Mouse (Mus musculus) cerebellum, adult 18-20 months (tissue): ENCODE results near the gene Blvra.
"Not testable (repeated sequence)": the region's sequence is repeated elsewhere in the genome, so short reads cannot be mapped to it uniquely, and the experiment has no call there.

Source experiments
- DNase-seq, 2 experiments: peaks; one replicate each; pipeline ENCODE4 v3.0.0; 2021

Gene Blvra

DNA sequence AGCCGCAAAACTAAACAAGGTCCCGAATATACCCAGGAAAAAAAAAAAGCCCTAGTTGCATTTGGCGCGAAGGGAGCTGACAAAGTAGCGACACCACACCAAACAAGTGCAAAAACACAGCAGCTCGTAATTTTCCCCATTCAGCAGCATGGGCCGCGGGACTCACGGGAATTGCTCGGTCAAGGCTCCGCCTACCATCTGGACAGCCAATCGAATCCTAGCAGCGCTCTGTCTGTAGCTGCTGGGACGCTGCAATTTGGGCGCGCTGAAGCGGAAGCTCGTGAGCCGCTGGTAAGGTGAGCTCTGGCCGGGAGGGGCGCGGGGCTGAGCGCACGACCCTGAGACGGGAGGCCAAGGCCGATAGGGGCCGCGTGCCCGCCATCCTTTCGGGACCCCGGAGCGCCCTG, at the start of gene Blvra:
Blvra (plus strand) TSS at position 231 of the 407 bp plus-strand sequence.
- peak; percentile 89 to 95 for DNase-seq

DNA sequence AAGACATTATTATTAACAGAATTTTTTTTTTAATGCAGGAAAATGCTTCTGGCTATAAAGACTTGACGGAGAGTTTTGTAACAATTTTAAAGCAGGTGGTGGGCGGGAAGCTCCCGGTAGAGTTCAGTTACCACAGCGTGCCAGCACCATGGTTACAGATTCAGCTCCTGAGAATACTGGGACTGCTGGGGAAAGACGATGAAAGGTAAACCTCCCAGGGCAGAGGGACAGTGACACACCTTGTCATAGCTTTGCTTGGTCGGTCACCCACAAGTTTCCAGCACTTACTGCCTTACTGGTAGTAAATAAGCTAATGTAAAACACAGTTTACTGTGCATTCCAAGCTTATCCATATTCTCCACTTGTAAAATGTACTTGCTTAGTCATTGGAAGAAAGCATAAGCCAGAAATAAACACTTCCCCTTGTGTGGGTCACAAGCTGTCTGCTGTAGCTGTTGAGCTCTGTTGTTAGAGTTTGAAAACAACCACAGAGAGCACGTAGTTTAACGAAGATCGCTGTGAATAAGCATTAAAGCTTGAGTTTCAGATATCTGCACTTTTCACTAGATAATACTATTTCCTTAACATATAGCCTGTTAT, 35.4 kb upstream of the Blvra start:
- no peak for DNase-seq

DNA sequence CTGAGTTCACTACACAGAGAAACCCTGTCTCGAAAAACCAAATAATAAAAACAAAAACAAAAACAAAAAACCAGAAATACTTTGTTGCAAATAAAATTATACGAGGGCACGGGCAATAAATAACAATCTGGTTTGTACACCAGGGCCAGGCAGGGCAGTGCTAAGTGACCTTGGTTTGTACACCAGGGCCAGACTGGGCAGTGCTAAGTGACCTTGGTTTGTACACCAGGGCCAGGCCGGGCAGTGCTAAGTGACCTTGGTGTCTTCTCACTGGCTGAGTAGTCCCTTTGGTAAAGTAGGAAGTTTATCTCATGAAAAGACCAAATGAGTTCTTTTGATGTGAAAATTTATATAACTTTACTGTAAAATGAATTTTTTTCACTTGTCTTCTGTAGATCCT, 33.2 kb upstream of the Blvra start:
- no peak for DNase-seq

DNA sequence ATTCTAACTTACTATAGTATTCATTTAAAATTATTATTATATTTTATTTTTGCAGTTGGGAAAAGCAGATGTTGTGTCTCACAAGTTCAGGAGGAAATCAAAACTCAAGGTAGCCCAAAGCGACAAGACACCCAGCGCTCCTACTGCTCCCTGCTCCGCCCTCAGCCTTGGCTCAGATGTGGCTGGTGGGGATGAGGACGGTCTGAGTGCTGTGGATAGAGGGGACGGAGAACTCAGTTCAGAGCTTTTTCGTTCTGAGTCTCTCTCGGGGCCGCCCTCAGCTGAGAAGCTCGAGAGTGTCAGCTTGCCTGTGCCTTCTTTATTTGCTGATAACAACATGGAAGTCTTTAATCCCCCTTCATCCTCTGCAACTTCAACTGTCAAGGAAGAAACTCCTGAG, 9.0 kb upstream of the Blvra start:
- no peak for DNase-seq

DNA sequence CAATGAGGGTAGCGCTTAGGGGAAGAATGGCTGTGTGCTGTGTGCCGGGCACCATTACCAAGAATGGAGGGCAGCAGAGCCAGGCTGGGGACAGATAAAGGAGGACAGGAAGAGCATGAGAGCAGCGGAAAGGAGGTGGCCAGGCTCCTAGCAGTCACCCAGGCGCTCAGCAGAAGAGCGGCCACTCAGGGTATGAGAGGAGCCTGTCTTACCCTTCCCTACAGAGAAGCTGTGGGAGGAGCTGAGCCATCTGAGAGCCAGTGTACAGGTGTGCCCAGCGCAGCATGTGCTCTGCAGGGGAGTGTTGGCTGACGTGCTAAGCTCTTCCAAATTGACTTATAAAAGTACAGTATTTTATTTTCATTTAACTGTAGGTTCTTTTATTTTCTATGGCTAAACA, 1.7 kb upstream of the Blvra start:
- DNase-seq = no peak

DNA sequence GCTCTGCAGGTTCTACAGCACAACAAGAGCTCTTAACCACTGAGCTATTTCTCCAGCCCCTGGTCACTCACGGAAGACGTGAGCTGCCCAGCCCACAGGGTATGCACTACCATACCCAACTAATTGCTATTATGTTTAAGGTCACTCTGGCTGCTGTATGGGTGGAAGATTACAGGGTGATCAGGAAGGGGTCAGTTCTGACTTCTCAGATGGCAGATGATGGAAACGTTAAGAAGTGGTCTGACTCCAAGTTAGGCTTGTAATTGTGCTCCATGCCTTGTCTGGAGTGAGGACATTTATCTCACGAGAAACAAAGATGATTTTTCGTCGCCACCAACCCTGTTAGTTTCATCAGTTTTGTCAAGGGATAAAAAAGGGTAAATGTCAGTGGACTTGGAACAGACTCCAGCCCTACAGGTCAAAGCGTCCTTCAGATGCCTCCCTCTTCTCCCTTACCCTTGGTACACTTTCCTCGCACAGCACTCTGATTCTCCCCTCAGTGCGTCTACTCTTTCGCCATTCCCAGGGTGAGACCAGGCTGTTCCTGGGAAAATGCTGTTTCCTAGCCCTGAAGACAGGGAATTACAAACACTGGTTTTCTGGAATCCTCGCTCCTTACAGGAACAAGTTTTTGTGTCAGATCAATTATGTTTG, 557 bp upstream of the Blvra start:
- DNase-seq = peak; percentile 7 to 9

DNA sequence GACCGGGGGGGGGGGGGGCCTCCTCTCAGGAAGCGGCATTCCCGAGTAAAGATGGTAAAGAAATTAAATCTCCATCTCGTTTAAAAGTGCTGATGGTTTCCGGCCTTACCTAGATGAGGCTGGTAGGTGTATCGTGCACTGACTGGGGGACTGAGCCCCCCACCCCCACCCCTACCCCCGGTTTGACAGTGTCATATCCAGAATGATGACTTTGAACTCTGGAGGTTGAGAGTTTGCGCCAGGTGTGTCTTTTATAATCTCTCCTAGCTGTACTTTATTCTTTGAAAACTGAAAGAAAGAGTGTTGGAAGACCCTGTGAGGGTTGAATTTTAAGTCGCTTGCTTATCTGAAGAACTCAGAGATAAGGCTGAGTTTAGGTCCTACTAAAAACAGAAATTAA, 414 bp downstream of the Blvra start:
- DNase-seq = no peak

DNA sequence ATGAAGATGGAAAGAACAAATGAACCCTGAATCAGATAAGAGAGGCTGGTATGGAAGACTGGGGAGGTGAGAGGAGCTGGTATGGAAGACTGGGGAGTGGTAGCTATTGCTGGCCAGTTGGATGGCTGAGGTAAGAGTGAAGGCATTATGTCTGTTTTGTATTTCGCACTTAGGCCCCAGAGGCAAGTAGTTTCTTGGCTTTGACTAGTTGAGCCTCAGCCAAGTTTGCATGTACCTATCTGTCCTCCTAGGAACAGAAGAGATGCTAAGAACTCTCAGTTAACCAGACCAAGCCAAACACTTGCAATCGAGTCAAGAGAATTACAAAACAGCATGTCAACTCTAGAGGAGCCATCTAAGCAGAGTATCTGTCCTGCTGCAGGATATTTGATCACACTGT, 3.7 kb downstream of the Blvra start:
- no peak for DNase-seq

DNA sequence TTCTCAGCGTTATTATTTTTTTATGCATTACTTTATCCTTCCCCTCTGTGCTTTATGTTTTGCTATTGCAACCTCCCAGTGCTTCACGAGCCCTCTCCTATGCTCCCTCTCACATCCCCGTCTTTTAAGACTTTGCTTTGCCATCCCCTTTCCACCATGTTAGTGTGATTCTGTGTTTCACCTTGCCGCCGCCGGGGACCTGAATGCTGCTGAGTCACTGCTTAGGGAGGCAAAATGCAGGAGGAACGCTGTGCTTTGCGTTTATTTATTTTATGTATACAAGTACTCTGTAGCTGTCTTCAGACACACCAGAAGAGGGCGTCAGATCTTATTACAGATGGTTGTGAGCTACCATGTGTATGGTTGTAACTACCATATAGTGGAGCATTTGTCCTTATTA, 7.1 kb downstream of the Blvra start:
- DNase-seq = no peak

DNA sequence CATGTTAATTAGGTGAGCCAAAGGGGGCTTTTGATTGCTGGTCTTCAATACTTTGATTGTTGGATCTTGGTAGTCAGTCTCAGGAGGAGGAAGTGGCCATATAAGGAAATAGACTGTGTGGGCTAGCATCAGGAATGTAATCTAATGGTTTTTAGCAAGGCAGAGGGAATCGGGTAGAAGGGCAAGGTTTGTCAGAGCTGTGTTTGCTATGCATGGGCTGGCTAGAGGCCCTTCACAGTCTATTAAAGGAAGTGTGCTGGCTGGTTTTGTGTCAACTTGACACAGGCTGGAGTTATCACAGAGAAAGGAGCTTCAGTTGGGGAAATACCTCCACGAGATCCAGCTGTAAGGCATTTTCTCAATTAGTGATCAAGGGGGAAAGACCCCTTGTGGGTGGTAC, 8.6 kb downstream of the Blvra start:
- not testable (repeated sequence) for DNase-seq

DNA sequence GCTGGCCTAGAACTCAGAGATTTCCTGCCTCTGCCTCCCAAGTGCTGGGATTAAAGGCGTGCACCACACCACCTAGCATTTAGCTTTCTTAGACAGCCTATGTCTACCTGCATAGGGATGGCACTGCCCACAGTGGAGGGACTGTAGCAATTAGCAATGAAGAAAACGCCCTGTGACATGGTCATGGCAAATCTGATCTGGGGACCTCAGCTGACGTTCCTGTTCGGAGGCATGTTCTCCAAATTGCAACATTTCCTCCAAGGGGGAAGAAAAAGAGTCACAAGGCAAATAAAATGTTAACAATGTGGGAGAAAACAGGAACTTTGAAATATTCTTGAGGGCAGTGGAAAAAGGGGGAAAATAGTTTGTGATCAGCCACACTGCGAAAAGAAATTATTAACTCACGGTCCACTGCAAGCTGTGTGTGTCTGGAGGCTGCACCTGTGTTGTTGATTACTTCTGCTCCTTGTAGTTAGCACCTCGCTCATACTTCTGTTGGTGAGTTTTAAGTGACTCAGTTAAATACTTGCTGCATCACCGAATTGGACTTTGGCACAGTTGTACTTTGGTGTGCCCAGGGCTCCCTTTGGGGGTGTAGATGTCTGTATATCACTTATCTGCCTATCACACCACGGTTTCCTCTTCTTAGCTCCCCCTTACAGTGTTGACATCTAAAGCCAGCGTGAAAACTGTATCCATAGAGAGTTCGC, 9.6 kb downstream of the Blvra start:
- no peak for DNase-seq

DNA sequence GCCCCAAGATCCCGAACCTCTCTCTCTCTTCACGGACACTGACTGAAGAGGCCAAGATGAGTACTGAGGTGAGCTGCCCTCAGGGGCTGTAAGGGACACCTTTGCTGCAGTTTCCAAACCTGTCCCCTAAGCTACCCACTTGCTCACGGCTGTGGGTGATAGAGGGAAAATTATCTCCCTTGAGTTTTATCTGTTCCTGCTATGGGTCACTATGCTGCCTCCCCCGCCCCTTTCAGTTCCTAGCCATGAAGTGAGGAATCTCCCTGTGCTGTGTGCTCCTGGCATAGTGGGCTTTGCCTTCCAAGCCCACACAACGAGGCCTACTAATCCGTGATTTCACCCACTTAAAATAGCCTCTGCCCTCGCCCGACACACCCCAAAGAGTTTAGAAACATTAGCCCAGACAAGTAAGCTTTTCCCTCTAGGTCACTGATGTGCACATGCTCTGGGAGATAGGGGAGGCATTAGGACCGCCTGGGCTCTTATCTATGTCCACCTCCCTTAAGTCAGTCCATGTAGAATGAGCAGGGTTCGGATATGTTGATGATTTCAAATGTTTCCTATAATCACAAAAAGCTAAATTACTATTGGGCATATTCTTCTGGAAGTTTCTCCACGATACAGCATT, 10.2 kb downstream of the Blvra start:
- no peak for DNase-seq

DNA sequence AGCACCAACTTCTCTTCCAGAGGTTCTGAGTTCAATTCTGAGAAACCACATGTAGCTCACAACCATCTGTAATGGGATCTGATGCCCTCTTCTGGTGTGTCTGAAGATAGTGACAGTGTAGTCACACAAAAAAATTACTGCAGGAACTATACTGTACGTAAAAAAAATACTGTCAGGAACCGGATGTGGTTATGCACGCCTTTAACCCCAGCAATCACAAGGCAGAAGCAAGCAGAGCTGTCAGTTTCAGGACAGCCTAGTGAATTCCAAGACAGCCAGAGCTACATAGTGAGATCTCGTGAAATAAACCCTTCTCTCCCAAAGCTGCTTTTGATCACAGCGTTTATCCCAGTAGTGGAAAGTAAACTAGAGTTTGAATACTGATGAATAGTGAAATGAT, 15.8 kb downstream of the Blvra start:
- no peak for DNase-seq

DNA sequence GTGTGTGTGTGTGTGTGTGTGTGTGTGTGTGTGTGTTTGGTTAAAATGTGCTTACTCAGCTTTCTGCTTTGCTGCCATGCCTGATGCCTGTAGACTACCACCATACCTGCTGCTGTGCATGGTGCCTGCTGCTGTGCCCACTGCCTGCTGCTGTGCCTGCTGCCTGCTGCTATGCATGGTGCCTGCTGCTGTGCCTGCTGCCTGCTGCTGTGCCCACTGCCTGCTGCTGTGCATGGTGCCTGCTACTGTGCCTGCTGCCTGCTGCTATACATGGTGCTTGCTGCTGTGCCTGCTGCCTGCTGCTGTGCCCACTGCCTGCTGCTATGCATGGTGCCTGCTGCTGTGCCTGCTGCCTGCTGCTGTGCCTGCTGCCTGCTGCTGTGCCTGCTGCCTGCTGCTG, 19.7 kb downstream of the Blvra start:
- not testable (repeated sequence) for DNase-seq

DNA sequence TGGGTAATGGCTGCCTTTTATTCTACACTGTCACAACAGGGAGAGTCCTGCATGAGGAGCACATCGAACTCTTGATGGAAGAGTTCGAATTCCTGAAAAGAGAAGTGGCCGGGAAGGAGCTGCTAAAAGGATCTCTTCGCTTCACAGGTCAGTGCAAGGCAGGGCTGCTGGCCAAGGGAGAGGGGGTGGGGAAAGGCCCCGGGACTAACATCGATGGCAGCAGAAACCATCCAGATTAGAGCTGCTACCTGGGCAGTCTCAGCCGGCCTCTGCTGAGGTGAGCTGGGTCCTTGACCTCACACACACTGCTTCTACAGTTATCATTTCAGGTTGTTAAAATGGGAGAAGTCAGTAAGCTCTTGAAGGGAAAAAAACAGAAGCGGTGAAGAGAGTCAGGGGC, 21.5 kb downstream of the Blvra start:
- DNase-seq = no peak

DNA sequence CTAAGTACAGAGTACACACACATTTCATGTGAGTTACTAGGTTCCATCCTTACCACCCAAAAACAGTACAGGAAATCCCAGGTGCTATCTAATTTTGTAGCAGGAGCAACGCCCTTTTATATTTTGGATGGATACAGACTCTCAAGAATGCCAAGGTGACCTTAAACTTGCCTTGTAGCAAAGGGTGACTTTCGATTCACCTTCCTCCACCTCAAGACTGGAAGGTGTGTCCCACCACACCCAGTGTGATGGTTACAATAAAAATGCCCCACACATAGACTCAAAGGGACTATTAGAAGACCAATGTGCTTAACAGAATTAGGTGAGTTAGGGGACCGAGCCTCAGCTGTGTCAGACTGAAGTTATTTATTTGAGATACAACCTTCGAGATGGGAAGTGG, 38.5 kb downstream of the Blvra start:
- DNase-seq = no peak

DNA sequence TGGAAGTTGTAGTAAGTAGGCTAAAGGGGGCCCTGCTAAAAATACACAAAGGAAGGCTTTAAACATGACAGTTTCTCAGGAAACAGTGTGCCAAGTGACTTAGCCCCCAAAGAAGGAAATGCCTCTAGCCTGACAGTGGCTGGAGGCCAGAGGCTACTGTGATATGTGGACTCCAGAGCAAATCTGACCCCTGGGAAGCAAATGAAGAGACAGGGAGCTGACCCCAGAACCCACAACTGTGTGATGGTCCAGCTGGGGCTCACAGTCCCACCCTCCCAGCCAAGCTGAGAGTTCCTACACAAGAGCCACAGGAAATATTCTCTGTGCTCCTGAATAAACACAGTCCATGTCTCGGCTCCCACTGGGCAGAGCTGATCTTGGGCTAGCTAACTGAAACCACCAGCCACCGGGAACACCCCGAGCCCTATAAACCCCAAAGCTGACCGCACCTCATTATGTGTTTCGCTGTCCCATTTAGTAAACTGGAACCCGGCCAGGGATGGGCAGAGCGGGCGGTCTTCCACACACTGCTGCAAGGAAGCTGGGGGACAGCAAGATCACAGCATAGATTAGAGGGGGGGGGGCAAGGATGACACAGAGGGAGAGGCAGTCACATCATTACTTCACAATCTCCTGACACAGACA, 51.2 kb downstream of the Blvra start:
- DNase-seq = no peak

DNA sequence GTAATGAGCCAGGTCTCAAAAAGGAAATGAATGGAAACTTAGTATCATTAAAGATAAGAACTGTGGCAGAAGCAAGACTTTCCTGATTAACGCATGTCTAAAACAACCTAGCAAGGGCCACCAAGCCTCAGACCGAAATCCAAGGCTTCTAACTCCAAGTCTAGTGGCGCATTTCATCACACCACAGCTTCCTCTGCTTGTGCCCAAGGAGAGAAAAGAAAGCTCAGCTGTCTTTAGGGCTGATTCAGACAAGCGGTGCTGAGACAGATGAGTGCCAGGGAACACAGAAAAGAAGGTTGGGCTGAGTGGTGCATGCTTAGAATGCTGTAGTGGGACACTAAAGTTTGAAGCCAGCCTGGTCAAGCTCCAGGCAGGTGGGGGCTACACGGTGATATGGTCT, 58.5 kb downstream of the Blvra start:
- DNase-seq = no peak

DNA sequence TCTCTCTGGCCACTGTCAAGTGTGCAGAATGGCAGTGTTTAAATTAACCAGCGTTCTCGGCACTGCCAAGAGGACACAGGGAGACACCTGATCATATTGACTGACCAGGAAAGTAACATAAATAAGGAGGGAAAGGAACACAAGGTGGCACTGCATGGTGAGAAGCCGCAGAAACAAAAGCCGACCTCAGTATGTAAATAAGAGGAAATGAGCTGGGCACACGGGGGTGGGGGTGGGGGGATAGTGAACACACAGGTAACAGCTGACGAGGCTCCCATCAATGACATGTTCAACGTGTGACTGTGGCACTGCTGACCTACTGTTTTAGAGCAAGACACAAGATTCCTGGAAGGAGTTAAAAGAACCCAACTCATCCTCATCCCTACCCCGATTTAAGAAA, 60.9 kb downstream of the Blvra start:
- DNase-seq = no peak

DNA sequence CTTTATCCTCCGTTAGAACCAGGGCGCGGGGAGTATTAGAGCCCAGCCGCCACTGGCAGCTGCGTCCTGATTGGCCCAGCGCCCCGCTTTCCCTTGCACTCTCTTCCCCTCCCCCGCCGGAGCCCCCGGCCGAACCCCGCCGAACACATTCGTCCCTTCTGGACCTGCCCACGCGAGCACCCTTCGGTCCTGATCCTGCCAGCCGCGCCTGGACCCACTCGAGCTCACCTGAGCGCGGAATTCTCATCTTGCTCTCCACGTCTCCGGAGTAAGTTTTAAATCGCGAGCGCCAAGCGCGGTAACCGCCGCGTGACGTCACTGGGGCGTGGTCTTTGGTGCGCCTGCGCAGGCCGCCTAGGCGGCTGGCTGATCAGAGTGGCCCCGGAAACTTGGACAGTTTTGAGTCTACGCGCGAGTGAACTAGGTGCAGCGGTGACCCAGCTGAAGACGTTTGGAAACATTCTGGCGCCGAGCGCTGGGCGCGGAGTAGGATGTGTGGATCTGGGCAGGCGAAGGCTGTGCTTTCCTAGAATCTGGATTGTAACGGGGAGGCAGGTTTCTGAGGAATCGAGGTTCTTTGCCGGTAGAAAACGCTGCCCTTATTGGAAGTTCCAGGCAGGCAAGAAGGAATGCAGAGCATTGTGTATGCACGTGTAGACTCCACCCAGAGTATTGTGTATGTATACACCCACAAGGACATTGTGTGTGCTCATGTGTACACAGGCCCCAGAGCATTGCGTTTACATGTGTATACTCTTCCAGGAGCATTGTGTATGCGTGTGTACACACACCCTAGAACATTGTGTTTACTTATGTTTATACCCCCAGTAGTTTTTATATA, 63.4 kb downstream of the Blvra start, which contains the start of gene Ncaph:
Ncaph (minus strand) TSS at position 334 of the 841 bp plus-strand sequence.
- peak; percentile 91 to 94 for DNase-seq

DNA sequence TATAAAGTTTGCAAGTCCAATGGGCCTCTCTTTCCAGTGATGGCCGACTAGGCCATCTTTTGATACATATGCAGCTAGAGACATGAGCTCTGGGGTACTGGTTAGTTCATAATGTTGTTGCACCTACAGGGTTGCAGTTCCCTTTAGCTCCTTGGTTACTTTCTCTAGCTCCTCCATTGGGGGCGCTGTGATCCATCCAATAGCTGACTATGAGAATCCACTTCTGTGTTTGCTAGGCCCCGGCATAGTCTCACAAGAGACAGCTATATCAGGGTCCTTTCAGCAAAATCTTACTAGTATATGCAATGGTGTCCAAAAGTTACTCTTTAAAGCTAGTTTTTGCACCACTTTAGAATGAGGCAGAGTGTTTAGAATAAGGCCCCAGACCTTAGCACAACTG, 64.8 kb downstream of the Blvra start:
- DNase-seq = not testable (repeated sequence)

DNA sequence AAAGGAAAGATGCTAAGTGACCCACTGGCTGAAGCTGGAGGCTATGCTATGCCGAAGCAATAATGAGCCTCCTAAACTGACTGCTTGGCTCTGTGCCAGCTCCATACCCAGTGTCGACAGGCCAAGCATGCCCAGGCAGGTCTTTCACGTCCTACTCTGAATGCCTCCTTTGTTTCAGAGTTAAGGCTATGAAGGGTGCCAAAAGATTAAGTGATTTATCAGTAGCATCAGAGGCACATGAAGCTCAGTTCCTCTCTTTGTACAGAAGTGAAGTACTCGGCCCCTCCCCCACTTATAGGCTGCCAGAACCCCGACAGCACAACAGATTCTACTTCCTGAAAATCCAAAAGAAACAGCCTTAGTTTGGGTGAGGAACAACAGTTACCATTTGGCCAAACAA, 66.5 kb downstream of the Blvra start:
- no peak for DNase-seq
